Mouse (Mus musculus) testis, postnatal 10 days (tissue): Measurements from ENCODE around the gene Dnajb14.
"Not testable (repeated sequence)": the region's sequence is repeated elsewhere in the genome, so short reads cannot be mapped to it uniquely, and the experiment has no call there.

Source experiments
- DNase-seq: peaks from one replicate; pipeline ENCODE4 v3.0.0; 2021; ENCODE audit warnings: low spot score

Gene Dnajb14

DNA sequence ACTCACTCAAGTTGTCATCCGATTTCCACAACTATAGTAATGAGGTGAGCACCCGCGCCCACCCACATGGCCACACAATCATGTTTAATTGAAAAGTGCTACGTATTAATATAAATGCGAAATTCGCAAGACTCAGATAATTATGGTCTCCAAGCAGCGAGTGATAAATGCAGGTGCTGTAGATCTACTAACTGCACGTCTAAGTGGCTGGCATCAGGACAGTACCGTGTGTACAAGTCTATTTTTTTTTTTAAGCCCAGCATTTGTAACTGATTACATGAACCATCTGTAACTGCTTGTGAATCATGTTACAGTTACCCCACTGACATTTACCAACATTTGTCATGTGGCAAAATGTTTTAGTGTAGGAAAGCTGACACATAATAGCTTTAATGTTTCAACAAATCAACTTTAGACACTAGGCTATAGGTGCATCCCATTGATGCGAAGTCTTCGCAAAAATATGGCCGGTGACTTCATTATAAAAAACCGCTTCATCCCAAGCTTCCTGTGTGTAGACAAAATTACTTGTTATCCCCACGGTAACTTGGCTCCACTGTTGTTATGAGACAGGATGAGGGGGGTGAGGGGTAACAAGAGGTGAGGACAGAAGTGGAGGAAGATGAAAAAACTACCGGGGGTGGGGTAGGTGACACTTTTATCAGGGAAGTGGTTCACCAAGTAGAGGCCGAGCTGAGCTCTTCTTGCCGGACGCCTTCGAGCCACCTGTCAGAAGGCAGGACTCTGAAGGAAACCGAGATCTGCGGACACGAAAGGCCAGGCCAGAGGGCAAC lies 3.9 kb upstream of the Dnajb14 start:
- DNase-seq: no peak

DNA sequence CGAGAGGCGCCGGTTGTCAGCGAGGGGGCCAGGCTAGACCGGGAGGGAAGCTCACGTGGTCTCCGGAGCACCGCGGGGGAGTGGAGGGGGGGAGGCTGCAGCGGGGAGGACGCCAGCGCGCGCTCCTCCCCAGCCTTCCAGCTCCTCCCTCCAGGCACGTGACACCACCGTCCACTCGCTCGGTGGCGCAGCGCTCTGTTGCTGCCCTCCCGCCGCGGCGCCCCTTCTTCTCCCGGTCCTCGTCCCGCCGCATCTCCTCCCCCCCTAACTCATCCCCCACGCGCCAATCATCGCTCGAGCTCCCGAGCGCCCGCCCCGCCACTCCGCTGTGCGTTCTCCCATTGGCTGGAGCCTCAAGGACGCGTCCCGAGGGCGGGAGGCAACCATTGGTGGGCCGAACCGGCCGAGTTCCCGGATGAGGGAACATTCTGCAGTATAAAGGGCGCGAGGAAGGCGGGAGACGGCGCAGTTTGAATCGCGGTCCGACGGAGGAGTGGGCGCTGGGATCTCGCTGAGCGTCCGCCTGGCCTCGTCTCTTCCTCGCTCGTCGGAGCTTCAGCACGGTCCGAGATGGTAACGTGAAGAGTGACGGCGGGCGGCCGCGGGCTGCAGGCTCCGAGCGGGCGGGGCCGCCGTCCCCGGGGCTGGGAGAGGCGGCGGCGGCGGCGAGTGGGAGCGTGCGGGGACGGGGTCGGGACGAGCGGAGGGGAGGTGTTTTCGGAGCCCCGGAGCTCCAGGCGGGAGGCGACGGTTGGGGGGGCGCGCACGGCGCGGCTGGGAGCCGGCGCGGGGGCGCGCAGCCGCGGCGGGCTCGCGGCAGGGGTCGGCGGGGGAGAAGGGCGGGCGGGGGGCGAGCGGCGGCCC lies 3.1 kb upstream of the Dnajb14 start, which contains the start of gene H2afz:
H2afz (plus strand) TSS at position 364 of the 864 bp plus-strand sequence.
- DNase-seq: peak; percentile 99

DNA sequence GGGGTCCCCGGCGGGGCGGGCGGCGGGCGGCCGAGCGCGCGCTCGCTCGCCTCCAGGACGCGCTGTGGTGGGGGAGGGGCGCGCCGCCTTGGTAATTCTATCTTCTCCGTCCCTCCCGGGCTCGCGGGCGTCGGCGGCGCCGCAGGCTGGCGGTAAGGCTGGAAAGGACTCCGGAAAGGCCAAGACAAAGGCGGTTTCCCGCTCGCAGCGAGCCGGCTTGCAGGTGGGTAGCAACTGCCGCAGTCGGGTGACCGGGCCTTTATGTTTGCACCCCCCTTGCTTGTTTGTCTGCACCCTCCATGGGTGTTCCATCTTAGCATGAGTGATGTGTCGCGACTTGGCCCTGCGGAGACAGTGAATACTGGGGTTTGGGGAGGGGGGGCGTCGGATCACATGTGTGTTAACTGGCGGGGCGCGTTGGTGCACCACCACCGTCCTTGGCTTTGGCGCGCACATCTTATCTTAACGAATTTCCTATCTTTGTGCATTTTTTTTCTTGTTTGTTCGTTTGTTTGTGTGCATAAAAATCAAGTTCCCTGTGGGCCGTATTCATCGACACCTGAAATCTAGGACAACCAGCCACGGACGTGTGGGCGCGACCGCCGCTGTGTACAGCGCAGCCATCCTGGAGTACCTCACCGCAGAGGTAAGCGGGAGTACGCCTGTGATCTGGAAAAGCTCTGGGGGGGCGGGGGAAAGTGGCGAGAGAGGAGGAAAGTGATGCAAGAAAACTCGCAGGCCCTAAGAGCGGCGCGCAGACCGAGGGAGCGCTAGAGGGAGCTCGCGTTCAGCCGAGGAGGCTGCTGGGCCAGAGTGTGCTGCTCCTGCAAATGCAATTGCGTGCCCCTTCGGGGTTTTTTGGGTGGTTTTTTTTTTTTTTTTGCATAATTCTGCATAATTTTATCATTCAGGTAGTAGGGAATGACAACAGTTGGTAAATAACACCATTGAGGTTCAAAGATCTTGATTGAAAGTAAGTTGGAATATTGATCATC lies 2.2 kb upstream of the Dnajb14 start:
- DNase-seq: peak; percentile 96

DNA sequence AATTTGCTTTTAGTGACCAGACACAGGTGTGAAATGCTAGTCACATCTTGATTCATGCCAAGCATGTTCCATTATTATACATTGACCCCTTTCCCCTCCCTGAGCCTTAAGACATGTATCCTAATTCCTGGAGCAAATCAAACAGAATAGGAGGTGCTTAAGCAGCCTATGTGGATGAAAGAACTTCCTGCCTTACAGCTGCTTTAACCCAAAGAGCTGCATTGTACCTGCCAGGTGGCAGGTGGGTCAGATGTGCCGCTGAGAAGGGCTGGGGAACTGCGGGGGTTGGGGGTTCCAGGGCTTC lies 390 bp upstream of the Dnajb14 start:
- no peak for DNase-seq

DNA sequence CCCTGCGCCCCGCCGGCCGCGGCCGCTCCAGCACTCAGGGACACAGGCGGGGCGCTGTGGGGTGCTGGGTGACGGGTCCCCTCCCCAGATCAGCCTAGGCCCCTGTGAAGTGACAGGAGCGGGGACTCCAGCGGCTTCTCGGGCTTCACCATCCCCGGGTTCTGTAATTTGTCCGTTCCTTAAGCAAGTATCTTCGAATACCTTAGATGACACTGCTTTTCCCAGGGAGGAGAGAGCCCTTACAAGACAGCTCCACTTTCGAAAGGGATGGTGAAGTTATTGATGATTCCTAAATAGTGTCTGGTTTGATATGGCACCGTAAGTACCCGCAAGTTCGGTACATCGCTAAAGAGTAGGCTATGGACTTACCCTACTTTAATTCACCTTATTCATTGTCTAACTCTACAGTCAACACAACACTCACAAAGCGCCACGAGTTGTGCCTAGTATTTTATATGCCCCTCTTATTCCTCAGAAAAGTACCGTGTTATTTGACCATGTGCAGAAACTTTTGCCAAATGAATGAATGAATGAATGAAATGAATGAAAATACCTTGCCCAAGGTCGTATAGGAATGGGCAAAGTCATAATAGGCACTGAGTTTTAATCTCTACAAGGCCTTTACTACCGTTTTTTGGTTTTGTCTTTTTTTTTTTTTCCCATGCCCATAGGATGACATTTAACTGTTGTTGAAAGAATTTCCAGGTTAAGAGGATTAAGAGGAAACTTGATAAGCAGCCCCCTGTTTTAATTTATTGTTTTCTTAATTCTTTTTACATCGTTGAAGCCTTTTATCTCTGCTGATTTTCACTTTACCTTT lies 829 bp downstream of the Dnajb14 start:
- DNase-seq: no peak

DNA sequence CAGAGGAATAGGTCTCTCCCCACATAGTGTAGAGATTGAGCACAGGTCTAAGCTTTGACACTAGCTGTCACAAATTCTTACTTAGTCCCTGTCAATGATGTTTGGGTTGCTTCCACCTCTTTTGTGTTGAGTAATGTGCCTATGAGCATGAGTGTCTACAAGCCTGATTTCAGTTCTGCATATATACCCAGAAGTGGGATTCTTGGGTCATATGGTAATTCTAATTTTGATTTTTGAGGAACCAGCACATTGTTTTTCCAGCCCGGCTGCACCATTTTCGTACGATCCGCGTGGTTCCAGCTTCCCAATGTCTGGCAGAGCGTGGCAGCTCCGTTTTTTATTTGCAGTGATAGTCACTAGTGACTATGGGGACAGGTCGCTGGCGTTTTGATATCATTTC lies 1.9 kb downstream of the Dnajb14 start:
- DNase-seq: no peak

DNA sequence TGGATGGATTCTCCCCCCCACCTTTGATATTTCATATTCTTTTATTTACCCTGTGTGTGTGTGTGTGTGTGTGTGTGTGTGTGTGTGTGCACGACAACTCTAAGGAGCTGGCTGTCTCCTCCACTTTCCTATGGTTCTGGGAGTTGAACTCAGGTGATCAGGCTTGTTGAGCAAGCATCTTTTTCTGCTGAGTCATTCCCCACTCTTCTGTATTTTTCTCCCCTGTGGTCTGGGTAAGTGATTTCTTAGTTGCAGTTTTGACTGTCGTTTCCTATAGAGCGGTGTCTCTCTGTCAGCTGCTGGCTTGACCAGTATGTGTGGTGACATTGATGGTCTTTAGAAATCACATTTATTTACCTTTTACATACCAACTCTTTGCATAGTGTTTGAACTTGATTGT lies 11.8 kb downstream of the Dnajb14 start:
- DNase-seq: no peak

DNA sequence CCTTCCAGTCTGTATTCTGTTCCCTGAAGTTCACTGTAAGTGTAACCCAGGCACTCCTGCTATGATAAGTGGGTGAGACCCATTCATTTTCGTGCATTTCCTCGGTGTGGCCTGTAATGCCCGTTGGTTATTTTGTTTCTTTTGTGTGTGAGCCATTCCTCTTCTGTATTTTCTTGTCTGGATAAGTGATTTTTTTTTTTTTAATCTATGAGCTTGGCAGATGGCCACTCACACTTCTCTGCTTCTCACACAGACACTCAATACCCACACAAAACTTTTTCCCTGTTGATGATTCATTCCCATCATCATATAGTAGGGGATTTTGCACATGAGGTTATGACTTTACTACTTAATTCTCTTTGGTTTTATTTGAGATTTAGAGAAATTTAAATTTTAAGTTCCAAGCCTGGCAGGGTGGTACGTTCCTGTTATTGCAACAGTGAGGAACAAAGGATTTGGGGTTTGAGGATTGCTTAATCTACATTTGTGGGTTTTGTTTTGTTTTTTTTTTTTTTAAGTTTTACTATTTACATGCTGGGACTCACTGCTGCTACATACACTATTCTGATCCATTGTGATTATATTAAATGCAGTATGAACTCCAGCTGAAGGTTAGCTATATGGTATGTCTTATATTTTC lies 12.8 kb downstream of the Dnajb14 start:
- DNase-seq: no peak

DNA sequence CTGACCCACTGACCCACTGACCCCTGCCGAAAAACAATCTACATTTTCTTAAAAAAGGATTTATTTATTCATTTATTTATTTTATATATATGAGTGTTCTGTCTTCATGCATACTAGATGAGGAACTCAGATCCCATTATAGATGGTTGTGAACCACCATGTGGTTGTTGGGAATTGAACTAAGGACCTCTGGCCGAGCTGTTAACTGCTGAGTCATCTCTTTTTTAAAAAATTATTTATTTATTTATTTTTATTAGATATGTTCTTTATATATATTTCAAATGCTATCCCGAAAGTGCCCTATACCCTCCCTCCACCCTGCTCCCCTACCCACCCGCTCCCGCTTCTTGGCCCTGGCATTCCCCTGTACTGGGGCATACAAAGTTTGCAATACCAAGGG lies 13.6 kb downstream of the Dnajb14 start:
- no peak for DNase-seq

DNA sequence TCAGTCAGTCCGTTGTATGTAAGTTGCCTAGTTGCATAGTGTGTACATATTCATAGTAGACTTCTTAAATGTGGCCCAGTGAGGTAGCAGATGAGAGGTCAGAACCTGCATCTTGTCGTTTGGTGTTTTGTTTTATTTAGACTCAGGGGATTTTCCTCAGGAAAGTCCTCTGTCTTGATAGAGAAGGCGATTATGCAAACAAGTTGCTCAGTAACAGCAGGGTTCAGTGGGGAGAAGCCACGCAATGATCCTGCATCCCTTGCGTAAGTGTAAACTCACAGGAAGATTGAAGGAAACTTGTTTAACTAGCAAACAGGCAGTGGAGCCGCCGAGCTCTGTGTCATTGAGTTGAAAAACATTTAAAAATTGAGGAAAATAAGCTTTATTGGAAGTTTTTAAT lies 20.5 kb downstream of the Dnajb14 start:
- DNase-seq: no peak

DNA sequence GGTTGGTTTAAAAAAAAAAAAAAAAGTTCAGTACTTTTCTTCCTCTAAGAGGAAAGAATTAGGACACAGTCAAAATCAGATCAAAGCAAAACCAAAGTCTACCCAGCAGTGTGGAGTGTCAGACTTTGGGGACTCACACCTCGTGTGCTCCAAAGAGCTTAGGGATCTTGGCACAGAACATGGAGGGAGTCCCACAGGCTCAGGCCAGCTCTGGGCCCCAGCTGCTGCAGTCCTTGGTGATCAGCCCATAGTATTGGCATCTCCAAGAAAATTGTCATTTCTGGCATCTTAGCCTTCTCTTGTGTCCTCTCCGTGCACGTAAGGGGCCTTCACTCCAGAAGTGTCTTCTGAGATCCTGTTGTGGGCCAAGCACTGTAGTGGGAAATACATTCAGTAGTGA lies 23.6 kb downstream of the Dnajb14 start:
- no peak for DNase-seq

DNA sequence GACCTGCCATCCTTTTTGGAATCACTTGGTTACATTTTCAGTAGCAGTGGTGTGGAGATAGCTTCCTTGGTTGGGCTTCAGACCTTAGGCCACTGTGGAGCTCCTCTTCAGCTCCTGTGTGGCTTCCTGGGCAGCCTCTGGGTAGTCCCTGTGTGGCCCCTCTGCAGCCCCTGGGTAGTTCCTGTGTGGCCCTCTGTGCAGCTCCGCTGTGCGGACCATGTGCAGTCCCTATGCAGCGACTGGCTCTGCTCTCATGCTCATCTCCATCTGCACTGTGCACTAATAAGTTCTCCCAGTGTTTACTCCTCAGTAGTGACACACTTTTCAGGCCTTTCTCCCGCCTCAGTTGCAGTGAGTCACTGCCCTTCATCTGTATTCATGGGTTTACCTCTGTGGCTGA lies 24.6 kb downstream of the Dnajb14 start:
- no peak for DNase-seq

DNA sequence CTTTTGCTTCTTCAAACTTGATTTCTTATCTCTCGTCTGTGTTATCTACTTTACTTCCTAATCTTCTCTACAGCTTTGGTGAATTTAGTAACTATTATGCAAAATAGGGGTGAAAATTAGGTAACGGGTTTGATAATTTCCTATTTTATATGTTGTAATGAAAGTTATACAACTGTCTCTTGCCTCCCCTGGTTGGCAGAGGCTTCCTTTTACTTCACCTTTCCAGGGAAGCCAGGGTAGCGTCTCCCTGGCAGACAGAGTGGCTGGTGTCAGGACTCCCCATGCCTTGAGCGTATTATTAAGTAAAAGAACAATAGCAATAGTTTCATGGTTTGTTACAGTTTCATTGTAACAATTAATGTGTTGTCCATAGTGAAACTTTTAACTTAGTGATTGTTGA lies 26.3 kb downstream of the Dnajb14 start:
- no peak for DNase-seq

DNA sequence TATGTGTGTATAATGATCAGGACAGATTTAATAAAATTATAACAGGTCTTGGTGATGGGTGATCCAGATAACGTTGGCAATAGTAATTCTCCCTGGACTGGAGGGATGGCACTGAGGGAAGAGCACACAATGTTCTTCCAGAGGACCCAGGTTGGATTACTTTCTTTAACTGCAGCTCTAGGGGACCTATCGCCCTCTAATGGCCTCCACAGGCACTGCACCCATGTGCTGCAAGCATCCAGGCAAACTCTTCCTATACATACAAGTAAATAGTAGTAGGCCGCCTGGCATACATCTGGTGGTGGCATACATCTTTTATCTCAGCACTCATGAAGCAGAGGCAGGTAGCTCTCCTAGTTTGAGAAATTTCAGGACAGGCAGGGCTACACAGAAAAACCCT lies 27.7 kb downstream of the Dnajb14 start:
- no peak for DNase-seq

DNA sequence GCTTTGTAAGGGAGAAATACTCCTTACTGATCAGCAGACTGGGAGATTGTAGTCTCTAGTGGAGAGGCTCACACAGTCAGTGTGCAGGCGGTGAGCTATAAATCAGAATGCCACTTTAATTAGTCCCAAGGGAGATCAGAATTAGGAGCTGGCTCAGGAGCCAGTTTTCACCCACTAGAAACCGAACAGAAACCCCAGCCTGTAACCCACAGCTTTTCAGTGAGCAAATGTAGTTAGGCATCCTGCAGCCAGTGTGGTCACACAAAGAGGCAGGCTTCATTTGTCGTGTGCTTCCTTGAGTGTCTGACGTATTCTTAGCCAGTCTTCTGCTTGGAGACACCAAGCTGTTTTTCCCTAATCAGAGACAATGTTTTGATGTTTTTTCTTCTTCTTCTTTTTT lies 28.9 kb downstream of the Dnajb14 start:
- DNase-seq: no peak

DNA sequence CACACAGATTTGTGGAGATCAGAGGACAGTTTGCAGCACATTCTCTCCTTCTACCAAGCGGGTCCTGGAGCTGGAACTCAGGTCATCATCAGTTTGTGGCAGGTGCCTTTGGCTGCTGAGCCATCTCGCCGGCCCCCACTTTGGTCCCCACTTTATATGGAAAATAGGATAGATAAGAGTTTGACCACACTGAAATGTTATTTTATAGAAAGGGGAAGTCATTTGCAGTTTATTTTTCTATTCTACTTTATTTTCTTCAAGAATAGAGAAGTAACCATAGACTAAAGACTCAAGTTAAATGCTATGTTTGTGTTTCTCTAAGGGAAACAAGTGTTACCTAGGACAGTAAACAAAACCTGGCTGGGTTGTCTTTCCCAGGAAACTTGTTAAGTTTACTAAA lies 29.4 kb downstream of the Dnajb14 start:
- no peak for DNase-seq

DNA sequence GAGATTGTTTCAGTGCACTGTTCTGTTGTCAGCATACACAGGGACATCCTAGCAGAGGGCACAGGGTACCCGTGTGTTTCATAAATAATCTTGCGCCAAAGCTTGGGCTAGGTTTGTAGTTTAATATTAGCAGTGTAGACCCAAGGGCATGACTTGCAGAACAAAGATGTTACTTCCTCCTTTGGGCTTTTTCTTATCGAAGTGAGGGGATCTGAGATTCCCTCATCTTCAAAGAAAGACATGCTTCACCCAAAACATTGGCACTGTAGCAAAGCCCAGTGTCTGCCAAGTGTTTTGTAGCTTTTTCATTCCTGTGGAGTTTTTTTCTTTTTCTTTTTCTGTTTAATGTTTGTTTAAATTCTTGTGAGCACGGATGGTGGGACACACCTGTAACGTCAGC lies 30.2 kb downstream of the Dnajb14 start:
- no peak for DNase-seq

DNA sequence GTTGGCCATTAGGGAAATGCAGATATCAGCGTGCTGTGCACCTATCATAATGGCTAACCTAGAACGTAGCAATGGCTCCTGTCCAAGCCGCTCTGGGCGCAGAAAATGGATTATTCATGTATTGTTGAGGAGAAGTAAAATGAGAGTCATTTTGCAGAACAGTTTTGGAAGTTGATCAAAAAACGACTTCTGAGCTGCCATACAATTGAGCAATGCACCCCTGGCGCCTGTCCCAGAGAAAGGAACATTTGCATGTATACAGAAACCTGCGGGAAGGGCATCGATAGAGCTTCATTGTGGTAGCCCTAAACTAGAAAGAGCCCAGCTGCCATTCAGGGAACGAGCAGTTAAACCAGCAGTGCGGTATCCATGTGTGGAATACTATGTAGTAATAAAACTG lies 32.7 kb downstream of the Dnajb14 start:
- no peak for DNase-seq

DNA sequence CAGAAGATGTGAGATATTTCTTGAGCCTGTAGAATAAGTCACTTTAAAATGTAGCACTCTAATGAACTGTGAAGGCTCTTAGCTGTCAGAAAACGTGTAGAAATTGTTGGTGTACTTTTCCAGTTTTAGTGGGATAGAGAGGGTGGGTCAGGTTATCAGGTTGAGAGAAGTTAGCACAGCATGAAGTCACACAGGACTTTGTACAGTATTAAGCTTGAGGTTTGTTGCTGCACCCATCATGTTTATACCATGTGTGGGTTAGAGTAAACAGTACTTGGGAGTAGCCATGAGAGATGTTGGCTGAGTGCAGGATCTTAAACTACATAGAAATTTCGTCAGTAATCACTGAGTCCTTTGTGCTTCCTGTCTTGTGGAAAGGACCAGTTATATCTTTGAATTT lies 45.6 kb downstream of the Dnajb14 start:
- no peak for DNase-seq

DNA sequence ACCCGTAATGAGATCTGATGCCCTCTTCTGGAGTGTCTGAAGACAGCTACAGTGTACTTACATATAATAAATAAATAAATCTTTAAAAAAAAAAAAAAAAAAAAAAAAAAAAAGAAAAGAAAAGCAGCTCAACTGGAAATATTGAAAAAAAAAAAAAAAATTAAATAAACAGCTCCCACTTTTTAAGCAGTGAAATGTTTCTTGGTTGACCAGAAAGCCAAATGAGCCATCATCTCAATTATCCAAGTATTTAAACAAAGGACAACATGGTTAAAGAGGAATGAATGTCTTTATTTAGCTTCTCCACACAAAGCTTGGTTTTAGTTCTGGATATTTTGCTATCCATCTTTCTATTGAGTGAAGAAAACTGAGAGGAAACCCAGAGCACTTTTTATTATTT lies 47.1 kb downstream of the Dnajb14 start:
- DNase-seq: not testable (repeated sequence)

DNA sequence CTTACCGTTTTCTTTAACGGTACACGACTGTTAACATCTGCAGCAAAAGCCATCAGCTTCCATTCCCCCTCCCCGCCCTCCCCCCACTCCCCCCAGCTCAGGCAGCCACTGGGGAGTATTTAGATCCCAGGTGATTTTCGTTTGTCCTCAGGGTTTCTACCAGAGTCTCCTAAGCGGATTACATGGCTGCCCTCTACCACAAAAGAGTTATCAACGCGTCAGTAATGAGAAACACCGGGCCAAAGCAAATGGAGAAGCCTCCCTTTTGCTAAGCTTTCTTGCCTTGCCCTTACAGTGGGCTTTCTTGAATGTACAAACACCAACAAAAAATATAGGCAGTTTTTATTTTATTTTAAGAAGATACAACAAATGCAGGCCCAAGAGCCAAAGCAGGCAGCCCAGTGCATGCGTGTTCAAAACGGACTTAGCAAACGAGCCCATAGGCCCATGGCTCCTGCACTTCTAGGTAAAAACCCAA lies 50.3 kb downstream of the Dnajb14 start:
- DNase-seq: no peak
